Mouse (Mus musculus) liver, adult 2 months (tissue): ENCODE measurements at regions not wholly inside any gene's neighbourhood (a gene's known extent, or its start where the extent isn't known, plus 50 kb on each side); places are given as distances from the start of the nearest gene placed in this dataset.

Experiments used
- CTCF ChIP-seq: fragments of 200-500 bp; IDR thresholded peaks from 2 replicates; pipeline ENCODE4 v1.5.1; 2011; ENCODE audit warnings: low read depth, low read length, control low read depth
- POLR2A ChIP-seq: fragments of 200-500 bp; IDR thresholded peaks from 2 replicates; pipeline ENCODE4 v1.6.1; 2011; ENCODE audit warnings: low read length, control low read depth; ENCODE audit not compliant: insufficient read depth; ENCODE audit errors: extremely low read depth

DNA sequence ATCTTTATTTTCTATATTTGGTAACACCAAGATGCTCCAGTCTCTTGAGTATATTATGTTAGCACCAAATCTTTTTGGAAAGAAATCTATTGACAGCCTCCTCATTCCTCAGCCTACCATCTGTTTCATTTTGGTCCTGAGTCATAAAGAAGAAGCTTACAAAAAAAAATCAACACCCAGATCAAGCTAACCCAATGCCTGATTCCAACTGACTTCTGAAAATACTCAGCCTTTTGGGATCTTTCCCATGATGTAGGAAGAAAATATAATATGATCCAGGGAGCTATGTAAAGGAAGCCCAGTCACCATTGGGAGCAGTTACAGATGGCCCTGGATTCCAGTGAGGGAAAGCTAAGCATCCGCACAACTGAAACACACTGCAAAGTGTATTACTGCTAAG lies 231.3 kb upstream of the Kynu start:
- no peak for TF ChIP-seq POLR2A
- TF ChIP-seq CTCF: no peak
